Comparison of ENCODE assay signal across 8 mouse cellular contexts in the genomic region with DNA sequence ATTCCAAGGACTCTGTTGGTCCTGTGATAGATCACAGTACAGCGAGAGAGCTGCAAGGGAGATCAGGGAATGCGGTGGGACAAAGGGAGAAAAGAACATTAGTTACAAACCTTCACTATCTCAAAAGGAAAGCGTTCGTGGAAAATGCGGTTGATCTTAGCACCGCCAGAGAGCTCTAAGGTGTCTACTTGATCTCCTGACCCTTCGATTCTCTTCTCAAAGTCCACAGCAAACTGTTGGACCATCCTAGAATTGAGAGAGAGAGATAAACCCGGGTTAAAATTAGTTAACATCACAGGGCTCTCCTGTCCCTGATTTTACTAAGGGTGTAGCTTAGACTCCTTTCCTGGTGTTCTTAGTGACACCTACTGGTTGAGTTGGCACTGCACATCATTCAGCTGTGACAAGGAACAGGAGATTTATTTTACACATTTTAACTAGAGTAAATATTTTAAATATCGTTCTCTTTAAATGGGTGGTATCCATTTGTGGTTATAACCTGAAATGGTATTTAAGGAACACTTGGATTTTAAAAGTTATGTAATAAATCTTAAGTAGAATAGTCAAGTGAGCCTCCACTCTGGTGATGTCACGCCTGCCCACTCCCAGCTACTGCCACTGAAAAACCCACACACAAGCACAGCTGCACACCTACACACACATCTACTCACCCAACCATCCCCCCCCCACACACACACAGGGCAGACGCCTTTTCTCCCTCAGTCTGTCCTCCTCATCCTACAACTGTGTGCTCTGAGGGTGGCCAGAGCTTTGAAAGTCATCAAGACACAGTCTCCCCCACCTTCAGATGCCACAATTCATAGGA.
A peak's percentile ranks its signal among the peaks of the same experiment; 100 is the strongest.
DNase-seq lines count a peak whose midpoint lies in the region; ATAC-seq and TF ChIP-seq lines count a peak whose summit lies in the region.

No protein-coding gene starts in this region.

- H3K4me2 ChIP-seq in embryonic facial prominence, embryonic 14.5 days (ENCODE audit: low read depth, low read length), result peak overlapping the region; percentile 44
- H3K4me2 ChIP-seq in hindbrain, embryonic 12.5 days (replicated peaks), result peak overlapping the region; percentile 31
- H3K4me2 ChIP-seq in midbrain, embryonic 14.5 days (ENCODE audit: low read length), result peak overlapping the region; percentile 33

- no peaks in the 10 kb centered on the region for H3K36me3 ChIP-seq in ES-E14 (ENCODE audit: control insufficient read depth, insufficient read depth, low read length, poor library complexity, severe bottlenecking)
- H3K36me3 ChIP-seq in embryonic facial prominence, embryonic 14.5 days (ENCODE audit: control insufficient read depth, insufficient read depth, low read length), result no peaks in the 10 kb centered on the region
- H3K36me3 ChIP-seq in hindbrain, embryonic 12.5 days, result no peaks in the 10 kb centered on the region
- no peaks in the 10 kb centered on the region for H3K36me3 ChIP-seq in midbrain, embryonic 14.5 days (ENCODE audit: control insufficient read depth, insufficient read depth, low read length)

- no peaks in the 10 kb centered on the region for H3K27me3 ChIP-seq in embryonic facial prominence, embryonic 14.5 days (replicated peaks; ENCODE audit: control insufficient read depth, insufficient read depth, low read length)
- H3K27me3 ChIP-seq in hindbrain, embryonic 12.5 days, result no peaks in the 10 kb centered on the region
- no peaks in the 10 kb centered on the region for H3K27me3 ChIP-seq in midbrain, embryonic 14.5 days (ENCODE audit: control insufficient read depth, insufficient read depth, low read length)

- H3K9me3 ChIP-seq in ES-E14 (ENCODE audit: control insufficient read depth, insufficient read depth, low read depth, low read length), result no peaks in the 10 kb centered on the region
- no peaks in the 10 kb centered on the region for H3K9me3 ChIP-seq in embryonic facial prominence, embryonic 14.5 days (ENCODE audit: control insufficient read depth, low read length)
- H3K9me3 ChIP-seq in hindbrain, embryonic 12.5 days (replicated peaks), result no peaks in the 10 kb centered on the region
- no peaks in the 10 kb centered on the region for H3K9me3 ChIP-seq in midbrain, embryonic 14.5 days (ENCODE audit: control insufficient read depth, low read length)

- no peak overlapping the region for H3K4me3 ChIP-seq in ES-E14 (ENCODE audit: insufficient read depth in 1 of 2, low read depth in 1 of 2, low read length in 2 of 2, poor library complexity in 1 of 2, severe bottlenecking in 1 of 2)
- H3K4me3 ChIP-seq in embryonic facial prominence, embryonic 14.5 days (ENCODE audit: low read depth, low read length), result no peak overlapping the region
- H3K4me3 ChIP-seq in hindbrain, embryonic 12.5 days, result no peak overlapping the region
- H3K4me3 ChIP-seq in midbrain, embryonic 14.5 days (replicated peaks; ENCODE audit: low read depth, low read length), result no peak overlapping the region

- in situ Hi-C loops in ES-E14 (cut with MboI; ENCODE audit: low sequenced_read_pairs in 2 of 2, unreplicated experiment in 2 of 2), result loop anchor here in 1 of 2 experiments (25.0 kb wide), 1 partner anchor 301 kb away; no protein-coding TSS in a partner anchor

- 25% methylated on average over 11 of the region's 11 CpGs for WGBS in embryonic facial prominence, embryonic 14.5 days
- WGBS in hindbrain, embryonic 12.5 days, result 33% methylated on average over 11 of the region's 11 CpGs
- 39% methylated on average over 11 of the region's 11 CpGs for WGBS in midbrain, embryonic 14.5 days

- intact Hi-C loops in left cerebral cortex, postnatal 25 days (cut with DNase I), result loop anchor here (1.0 to 5.0 kb wide), 3 partner anchors 151 to 337 kb away; no protein-coding TSS in a partner anchor

- no peak overlapping the region for H3K9ac ChIP-seq in ES-E14 (ENCODE audit: insufficient read depth, low read depth, low read length, poor library complexity, severe bottlenecking)
- peak overlapping the region; percentile 54 for H3K9ac ChIP-seq in embryonic facial prominence, embryonic 14.5 days (ENCODE audit: low read depth, low read length)
- H3K9ac ChIP-seq in hindbrain, embryonic 12.5 days, result no peak overlapping the region
- peak overlapping the region; percentile 14; the same call in 1 of the 2 replicates for H3K9ac ChIP-seq in midbrain, embryonic 14.5 days (replicated peaks; ENCODE audit: low read length)

- ATAC-seq in embryonic facial prominence, embryonic 14.5 days (ENCODE audit: low read depth), result peak; percentile 87
- ATAC-seq in hindbrain, embryonic 12.5 days (ENCODE audit: low FRiP score), result peak; percentile 90
- peak; percentile 91 for ATAC-seq in midbrain, embryonic 14.5 days (ENCODE audit: low FRiP score, low TSS enrichment)
- no peak for ATAC-seq in erythroid progenitor cell, adult 5-6 weeks (replicated peaks; ENCODE audit: low FRiP score, poor library complexity, severe bottlenecking)

- DNase-seq in cerebellum, adult 18-20 months, result peak; percentile 24 to 32
- DNase-seq in cerebellum, adult 11 months, result no peak
- DNase-seq in ES-E14 (ENCODE audit: low read depth, low spot score), result peak; percentile 21
- DNase-seq in embryonic facial prominence, embryonic 14.5 days (ENCODE audit: low spot score), result peak; percentile 86
- DNase-seq in left cerebral cortex, postnatal 25 days (ENCODE audit: low spot score in 2 of 2), result peak; percentile 40 to 70
- DNase-seq in midbrain, embryonic 14.5 days, result peak; percentile 86

- H3K4me1 ChIP-seq in ES-E14 (ENCODE audit: control insufficient read depth in 2 of 2, insufficient read depth in 2 of 2, low read length in 2 of 2, poor library complexity in 1 of 2), result no peaks in the 10 kb centered on the region
- peaks cover 17% of the 10 kb centered on the region for H3K4me1 ChIP-seq in embryonic facial prominence, embryonic 14.5 days (ENCODE audit: control insufficient read depth, insufficient read depth, low read length)
- H3K4me1 ChIP-seq in hindbrain, embryonic 12.5 days, result no peaks in the 10 kb centered on the region
- no peaks in the 10 kb centered on the region for H3K4me1 ChIP-seq in midbrain, embryonic 14.5 days (ENCODE audit: control insufficient read depth, insufficient read depth, low read length)

- H3K27ac ChIP-seq in ES-E14 (ENCODE audit: insufficient read depth, low read depth, low read length, poor library complexity, severe bottlenecking), result no peak overlapping the region
- peak overlapping the region; percentile 83 for H3K27ac ChIP-seq in embryonic facial prominence, embryonic 14.5 days (replicated peaks; ENCODE audit: low read depth, low read length)
- H3K27ac ChIP-seq in hindbrain, embryonic 12.5 days, result peak overlapping the region; percentile 30; the same call in 1 of the 2 replicates
- no peak overlapping the region for H3K27ac ChIP-seq in midbrain, embryonic 14.5 days (replicated peaks; ENCODE audit: low read depth, low read length)

TF ChIP-seq in ES-E14, 5 proteins besides CTCF, POLR2A, EP300 and RAD21:
- no peak for TF ChIP-seq MAFK (IDR thresholded peaks at IDR 0.05; ENCODE audit: insufficient read depth, low read depth, low read length)
- TF ChIP-seq CHD2 (IDR thresholded peaks at IDR 0.05; ENCODE audit: low read depth, low read length), result no peak
- TF ChIP-seq ZC3H11A (IDR thresholded peaks at IDR 0.05; ENCODE audit: borderline replicate concordance, low read depth, low read length), result peak; percentile 69
- no peak for TF ChIP-seq ZNF384 (IDR thresholded peaks at IDR 0.05; ENCODE audit: low read depth, low read length)
- TF ChIP-seq HCFC1 (IDR thresholded peaks at IDR 0.05; ENCODE audit: borderline replicate concordance, insufficient read depth, low read length), result no peak
TF ChIP-seq in ES-E14: peak in this region for 1.

Comparison
In these comparisons a context has a peak if more than half of its experiments do, and no peak if none do; other contexts are left out.
1. H3K27ac ChIP-seq: peak in embryonic facial prominence, embryonic 14.5 days (single experiment) and hindbrain, embryonic 12.5 days (single experiment); none in ES-E14 (single experiment) and midbrain, embryonic 14.5 days (single experiment).
2. H3K9ac ChIP-seq: peak in embryonic facial prominence, embryonic 14.5 days (single experiment) and midbrain, embryonic 14.5 days (single experiment); none in ES-E14 (single experiment) and hindbrain, embryonic 12.5 days (single experiment).
3. Peak in every context shown above with its lines, with median percentiles within 50 percentile points of each other: H3K4me2 ChIP-seq.